Mouse (Mus musculus) adrenal gland, adult 8-10 months (tissue): Measurements from ENCODE around the gene Ppp1r14b. TPM values are rescaled to one million over a fixed set of nuclear protein-coding genes. Genes with fewer than 3 reads are reported as not detected.
A peak's percentile ranks its signal among the peaks of the same experiment; 100 is the strongest.

Source experiments
- DNase-seq: peaks from one replicate; pipeline ENCODE4 v3.0.0; 2022
- total RNA-seq, 4 experiments: library from RNA; stranded (reverse); gene quantifications; 2 replicates each; pipeline ENCODE4 v1.2.4; 2022

Ppp1r14b gene
- total RNA-seq, 4 experiments from 2014 or later: 153 to 231 (median 191) TPM

DNA sequence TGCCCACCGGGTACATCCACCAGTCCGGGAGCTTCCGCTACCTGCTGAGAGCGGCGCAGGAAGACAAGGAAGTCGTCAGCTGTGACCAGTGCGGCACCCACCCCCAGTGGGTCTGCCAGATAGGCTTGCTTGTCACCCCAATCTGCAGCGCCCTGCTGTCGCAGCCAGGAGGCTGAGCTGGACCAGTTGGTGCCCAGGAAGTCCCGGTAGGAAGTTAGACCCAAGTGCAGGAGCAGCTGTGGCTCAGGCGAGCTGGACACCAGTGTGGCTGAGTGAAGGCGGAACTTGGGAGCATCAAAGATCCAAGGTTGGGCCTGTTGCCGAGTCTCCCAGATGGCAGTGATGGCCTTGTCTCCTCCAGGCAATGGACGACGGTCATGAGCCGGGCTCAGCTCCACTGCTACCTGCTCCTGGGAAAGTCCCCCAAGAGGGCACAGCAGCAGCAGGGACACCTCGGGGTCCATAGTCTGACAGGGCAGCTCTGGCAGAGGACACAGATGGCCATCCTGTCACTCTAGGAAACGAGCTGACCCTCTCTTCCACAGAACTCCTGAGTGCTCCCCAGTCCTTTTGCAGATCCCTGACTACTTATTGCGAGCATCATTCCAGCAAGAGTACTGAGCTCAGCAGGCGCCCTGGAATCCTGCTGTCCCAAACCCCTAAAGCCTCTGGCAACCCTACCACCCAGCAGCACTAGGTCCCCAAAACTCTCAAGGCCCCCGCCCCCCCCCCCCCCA, 20.7 kb downstream of the Ppp1r14b start:
- peak; percentile 44 for DNase-seq

- peak; percentile 90 for DNase-seq
Measured at GRCm38 (mm10) chr19:6996006-6996405, 21.2 kb downstream of the Ppp1r14b start, which contains the start of the genes Nudt22 and Trpt1. TSS of gene Nudt22 (minus strand) at chr19:6996117. TSS of gene Trpt1 (plus strand) at chr19:6996131.

GRCm38 (mm10) chr19:6997721-6998290, 23.0 kb downstream of the Ppp1r14b start:
- no peak for DNase-seq

DNA sequence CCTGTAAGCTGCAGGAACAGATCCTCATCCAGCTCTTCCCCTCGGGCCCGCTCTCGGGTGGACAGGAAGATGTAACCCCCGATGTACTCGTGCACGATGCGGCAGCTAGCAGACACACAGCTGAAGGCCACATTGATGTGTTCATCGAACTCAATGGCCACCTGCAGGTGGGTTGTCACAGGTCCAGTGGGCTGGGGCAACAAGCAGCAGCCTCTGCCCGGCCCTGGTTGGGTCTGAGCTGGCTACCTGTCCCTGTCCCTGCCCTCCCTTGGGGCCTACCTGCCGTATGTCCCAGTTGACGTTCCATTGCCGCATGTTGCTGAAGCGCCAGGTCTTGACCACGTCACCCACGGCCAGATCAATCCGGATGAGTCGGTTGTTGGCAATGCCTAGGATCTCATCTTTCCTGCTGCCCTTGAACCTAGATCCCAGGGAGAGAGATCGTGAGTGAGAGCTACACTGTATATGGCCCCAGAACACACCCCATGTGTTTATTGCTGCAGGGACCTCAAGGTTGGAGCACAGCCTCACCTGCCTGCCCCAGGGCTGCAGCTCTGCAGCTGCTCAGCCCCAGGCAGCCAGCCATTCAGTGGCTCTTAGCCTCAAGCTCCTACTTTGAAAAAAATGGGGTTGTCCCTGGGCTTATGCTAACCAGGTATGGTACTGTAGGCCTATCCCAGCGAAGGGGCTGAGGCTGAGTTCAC, 24.7 kb downstream of the Ppp1r14b start:
- DNase-seq: no peak

GRCm38 (mm10) chr19:7006892-7007593, 32.3 kb downstream of the Ppp1r14b start:
- no peak for DNase-seq

DNA sequence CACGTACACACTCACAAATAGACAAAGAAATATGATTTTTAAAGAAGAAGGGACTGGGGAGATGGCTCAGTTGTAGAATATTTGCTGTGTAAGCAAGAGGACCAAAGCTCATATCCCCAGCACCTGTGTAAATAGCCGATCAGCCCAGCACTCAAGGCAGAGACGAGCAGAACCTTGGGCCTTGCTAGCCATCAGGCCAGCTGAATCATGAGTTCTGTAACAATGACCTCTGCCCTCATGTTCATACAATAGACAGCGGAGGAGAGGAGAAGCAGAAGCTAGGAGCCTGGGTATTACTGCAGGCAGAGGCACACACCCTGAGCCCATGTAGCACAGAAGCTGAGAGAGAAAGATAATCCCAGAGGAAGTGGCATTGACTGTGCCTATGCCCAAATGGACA, 37.7 kb downstream of the Ppp1r14b start:
- DNase-seq: no peak

- no peak for DNase-seq
Measured at GRCm38 (mm10) chr19:7013984-7014383, 39.2 kb downstream of the Ppp1r14b start.

DNA sequence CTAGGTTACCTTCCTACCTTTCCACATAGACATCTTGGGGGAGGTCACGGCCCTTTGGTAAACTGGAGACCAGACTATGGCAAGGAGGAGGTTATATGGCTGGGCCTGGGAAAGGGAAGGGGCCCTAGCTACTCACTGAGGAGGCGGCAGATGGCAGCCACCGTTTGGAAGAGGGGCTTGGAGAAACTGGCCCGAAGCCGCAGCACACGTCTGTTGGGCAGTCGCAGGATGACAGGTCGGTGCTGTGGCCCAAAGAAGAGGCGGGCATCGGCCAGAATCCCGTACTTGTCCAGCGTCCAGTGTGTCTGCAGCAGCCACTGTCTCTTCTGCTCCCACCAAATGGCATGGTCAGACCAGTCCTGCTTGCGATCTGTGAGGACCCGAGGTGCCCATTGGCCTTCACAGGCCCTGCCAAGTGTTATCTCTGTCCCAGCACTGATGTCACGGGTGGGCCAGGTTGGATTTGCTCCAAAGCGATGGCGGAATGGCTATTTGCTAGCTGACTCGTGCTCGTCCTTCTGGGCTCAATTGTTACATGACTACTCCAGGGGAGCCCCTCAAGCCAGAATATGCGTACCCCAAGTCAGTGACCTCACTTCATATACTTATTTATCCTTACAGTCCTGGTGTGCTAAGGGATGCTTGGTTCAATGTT, 39.8 kb downstream of the Ppp1r14b start:
- DNase-seq: no peak

DNA sequence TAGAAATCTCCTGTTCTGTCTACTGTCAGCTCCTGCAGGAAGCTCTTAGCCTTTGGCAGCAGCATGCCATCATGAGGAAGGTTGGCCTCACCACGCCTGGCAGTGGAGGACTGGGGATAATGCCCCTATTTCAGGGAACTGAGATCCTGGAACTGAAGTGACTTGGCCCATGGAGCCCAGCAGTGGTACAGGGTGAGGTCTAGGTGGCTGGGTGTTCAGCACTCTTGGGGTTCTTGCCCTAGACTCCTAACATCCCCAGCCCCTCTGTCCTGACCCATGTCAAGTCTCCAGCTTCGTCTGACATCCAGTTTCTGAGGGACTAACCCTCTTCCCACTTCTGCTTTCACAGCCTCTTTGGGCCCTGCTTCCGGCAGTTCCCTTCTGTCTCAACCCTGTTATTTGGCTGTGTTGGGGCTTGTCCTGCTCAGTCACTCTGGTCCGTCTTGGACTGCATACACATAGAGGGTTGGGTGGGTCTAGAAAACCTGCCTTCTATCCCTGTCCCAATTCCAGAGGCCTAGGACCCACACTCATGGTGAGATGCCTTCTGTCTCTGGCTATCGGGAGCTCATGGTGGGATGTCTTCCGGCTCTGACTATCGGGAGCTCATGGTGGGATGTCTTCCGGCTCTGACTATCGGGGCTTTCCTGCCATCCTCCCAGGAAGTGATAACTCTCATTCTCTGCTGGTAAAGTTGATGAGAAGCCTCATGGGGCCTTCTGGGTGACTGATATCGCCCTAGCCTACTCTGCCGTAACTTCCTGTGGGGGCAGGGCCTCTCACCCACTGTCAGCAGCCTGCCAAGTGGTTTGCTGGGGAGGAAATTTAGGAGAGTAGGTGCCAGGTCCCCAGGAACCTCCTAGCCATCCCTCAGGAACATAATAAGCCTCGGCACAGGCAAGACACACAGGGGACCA, 43.0 kb downstream of the Ppp1r14b start:
- no peak for DNase-seq

DNA sequence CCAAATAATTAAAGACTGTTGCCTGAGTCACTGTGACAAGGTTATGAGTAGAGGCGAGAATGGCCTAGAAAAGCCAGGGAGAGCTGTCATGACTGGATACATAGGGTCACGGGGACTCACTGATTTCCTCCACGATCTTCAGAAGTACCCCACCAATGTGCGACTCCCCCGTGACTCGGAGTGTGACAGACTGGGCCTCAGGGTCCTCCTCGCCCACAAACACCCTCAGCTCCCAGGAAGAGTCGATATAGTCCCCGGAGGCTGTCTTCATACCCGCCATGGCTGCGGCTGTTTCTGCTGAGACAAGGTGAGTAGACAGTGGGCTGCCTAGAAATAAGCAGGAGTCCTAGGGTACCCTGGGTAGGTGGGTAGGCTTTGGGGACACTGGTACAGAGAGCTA, 43.8 kb downstream of the Ppp1r14b start:
- DNase-seq: no peak

DNA sequence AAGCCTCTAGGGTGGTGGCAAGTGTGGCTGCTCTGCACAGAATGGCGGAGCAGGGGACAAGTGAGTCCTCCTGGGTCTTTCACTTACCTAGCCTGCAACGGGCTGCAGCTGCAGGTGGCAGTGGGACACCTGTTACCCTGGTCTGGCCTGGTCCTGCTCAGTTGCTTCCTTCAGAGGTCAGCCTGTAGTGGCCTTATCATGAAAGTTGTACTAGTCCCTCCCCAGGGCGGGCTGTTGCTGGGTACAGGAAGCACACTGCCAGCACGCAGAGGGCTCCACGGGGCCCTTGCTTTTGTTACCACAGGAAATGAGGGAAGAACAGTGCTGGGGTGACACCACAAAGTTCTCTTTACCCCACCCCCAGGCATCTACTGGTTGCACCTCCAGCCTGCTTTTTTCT, 44.4 kb downstream of the Ppp1r14b start, which contains the start of gene Fermt3:
Gene Fermt3 (minus strand): TSS at position 279 of the 400 bp plus-strand sequence.
- no peak for DNase-seq

DNA sequence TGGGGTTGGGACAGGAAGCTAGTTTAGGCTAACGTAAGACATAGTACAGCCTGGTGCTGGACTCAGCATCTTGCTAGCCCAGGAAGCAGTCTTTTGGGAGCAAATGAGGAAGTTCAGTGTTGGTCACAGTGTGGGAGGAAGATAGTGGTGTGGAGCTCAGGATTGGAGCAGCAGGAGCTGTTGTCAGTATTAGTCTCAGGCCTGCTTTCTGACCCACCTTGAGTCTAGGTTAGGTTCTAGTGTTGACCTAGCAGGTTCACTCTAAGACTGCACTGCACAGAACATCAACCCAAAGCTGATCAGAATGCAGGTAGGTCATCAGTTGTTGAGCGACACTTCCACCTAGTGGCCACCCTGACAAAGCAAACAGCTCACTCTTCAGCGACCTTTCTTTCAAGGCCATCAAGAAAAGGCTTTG, 45.5 kb downstream of the Ppp1r14b start:
- peak; percentile 60 for DNase-seq

Other genes starting within 250 kb of the Ppp1r14b start
- 10 to 100 TPM; 30.2 to 42.5 (median 36.1) TPM for gene Rps6ka4, start 134.3 kb upstream of the Ppp1r14b start, total RNA-seq
- gene Ccdc88b, start 116.8 kb upstream of the Ppp1r14b start, total RNA-seq: 1 to 10 TPM; 1.7 to 3.6 (median 2.4) TPM
- gene Trmt112, start 65.3 kb upstream of the Ppp1r14b start, total RNA-seq: 100 to 1,000 TPM in 2 of 4 experiments, 10 to 100 TPM in 2; 83.2 to 116 (median 99.0) TPM
- 100 to 1,000 TPM; 197 to 273 (median 224) TPM for gene Prdx5, start 64.9 kb upstream of the Ppp1r14b start, total RNA-seq
- 10 to 100 TPM; 38.3 to 45.1 (median 44.1) TPM for gene Esrra, start 53.2 kb upstream of the Ppp1r14b start, total RNA-seq
- not detected for gene Catsperz, start 49.6 kb upstream of the Ppp1r14b start, total RNA-seq
- gene Kcnk4, start 40.5 kb upstream of the Ppp1r14b start, total RNA-seq: under 1 TPM in 2 of 4 experiments, not detected in 2; 0.14 to 0.24 TPM
- 10 to 100 TPM; 49.9 to 63.1 (median 56.6) TPM for gene Bad, start 33.1 kb upstream of the Ppp1r14b start, total RNA-seq
- gene Gpr137, start 32.5 kb upstream of the Ppp1r14b start, total RNA-seq: 10 to 100 TPM; 55.6 to 66.1 (median 63.4) TPM
- gene Plcb3, start 1.5 kb downstream of the Ppp1r14b start, total RNA-seq: 10 to 100 TPM; 40.1 to 83.9 (median 62.1) TPM
- gene Fkbp2, start 5.5 kb downstream of the Ppp1r14b start, total RNA-seq: 100 to 1,000 TPM in 2 of 4 experiments, 10 to 100 TPM in 2; 62.4 to 165 (median 91.8) TPM
- 100 to 1,000 TPM in 1 of 4 experiments, 10 to 100 TPM in 3; 86.5 to 119 (median 95.7) TPM for gene Vegfb, start 12.7 kb downstream of the Ppp1r14b start, total RNA-seq
- 10 to 100 TPM; 38.4 to 55.9 (median 43.3) TPM for gene Dnajc4, start 17.6 kb downstream of the Ppp1r14b start, total RNA-seq
- 10 to 100 TPM; 36.6 to 56.0 (median 48.7) TPM for gene Nudt22, start 21.1 kb downstream of the Ppp1r14b start, total RNA-seq
- 10 to 100 TPM; 11.0 to 18.6 (median 15.0) TPM for gene Trpt1, start 21.2 kb downstream of the Ppp1r14b start, total RNA-seq
- 10 to 100 TPM in 2 of 4 experiments, 1 to 10 TPM in 2; 6.4 to 10.8 (median 8.8) TPM for gene Fermt3, start 44.5 kb downstream of the Ppp1r14b start, total RNA-seq
- 100 to 1,000 TPM; 129 to 273 (median 162) TPM for gene Stip1, start 65.0 kb downstream of the Ppp1r14b start, total RNA-seq
- 10 to 100 TPM; 27.7 to 64.8 (median 40.3) TPM for gene Macrod1, start 81.8 kb downstream of the Ppp1r14b start, total RNA-seq
- 10 to 100 TPM in 2 of 4 experiments, 1 to 10 TPM in 2; 2.9 to 27.5 (median 14.8) TPM for gene Flrt1, start 130.8 kb downstream of the Ppp1r14b start, total RNA-seq
- gene Otub1, start 231.3 kb downstream of the Ppp1r14b start, total RNA-seq: 100 to 1,000 TPM; 127 to 182 (median 149) TPM
- 100 to 1,000 TPM; 725 to 927 (median 846) TPM for gene Cox8a, start 242.6 kb downstream of the Ppp1r14b start, total RNA-seq